In the genomic region with DNA sequence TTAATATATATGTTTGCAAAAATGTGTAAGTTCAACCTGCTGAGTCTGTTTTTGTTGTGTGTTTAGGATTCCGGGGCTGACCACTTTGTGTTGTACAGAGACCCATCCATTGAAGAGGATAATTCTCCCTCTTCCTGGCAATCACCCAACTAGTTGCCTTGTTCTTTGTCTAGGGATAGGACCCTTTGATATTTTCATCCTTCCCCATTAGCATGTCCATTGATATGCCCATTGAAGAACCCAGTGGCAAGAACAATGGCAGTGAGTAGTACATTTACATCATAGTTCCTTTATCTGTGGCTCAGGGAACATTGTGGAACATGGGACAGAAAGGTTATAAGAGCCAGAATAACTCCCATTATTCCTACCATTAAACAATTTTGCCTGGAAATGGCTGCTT, we compare ENCODE assay signal across 26 mouse cellular contexts.
DNase-seq lines count a peak whose midpoint lies in the region; ATAC-seq and TF ChIP-seq lines count a peak whose summit lies in the region.
"Had no signal": no experiment of that assay in that cellular context is flagged by ENCODE, and none has a peak within 500 bp of the region (broad histone marks: within the 10 kb centered on the region; RNA-seq: fewer than 3 reads in every experiment).

No protein-coding gene starts in this region.

- H3K36me3 ChIP-seq in forebrain, embryonic 14.5 days (ENCODE audit: control insufficient read depth, insufficient read depth, low read length): no peaks in the 10 kb centered on the region
- no peaks in the 10 kb centered on the region for H3K36me3 ChIP-seq in forebrain, embryonic 11.5 days (ENCODE audit: control insufficient read depth, insufficient read depth, low read length)
- H3K36me3 ChIP-seq in liver, postnatal 0 days (replicated peaks; ENCODE audit: insufficient read depth, low read length): no peaks in the 10 kb centered on the region
- H3K36me3 ChIP-seq: embryonic facial prominence, embryonic 10.5 days; embryonic facial prominence, embryonic 13.5 days had no signal

- no peak for ATAC-seq in forebrain, embryonic 14.5 days
- no peak for ATAC-seq in forebrain, embryonic 11.5 days (replicated peaks; ENCODE audit: low FRiP score)
- ATAC-seq in cerebellum, adult (ENCODE audit: insufficient number of reproducible peaks, low FRiP score, low TSS enrichment): no peak
- no peak for ATAC-seq in liver, postnatal 0 days
- ATAC-seq: activated CD4-positive, CD25-positive, alpha-beta regulatory T cell, adult 4 months; forebrain, embryonic 13.5 days; forebrain, postnatal 0 days; hindbrain, postnatal 0 days; inflammation-experienced regulatory T-cells, adult 6 months; intestine, postnatal 0 days had no signal

- no peak overlapping the region for H3K4me3 ChIP-seq in forebrain, embryonic 14.5 days (ENCODE audit: low read depth, low read length)
- H3K4me3 ChIP-seq in forebrain, embryonic 11.5 days (ENCODE audit: low read depth, low read length): no peak overlapping the region
- no peak overlapping the region for H3K4me3 ChIP-seq in liver, postnatal 0 days (ENCODE audit: low read depth, low read length)
- H3K4me3 ChIP-seq: embryonic facial prominence, embryonic 10.5 days; embryonic facial prominence, embryonic 13.5 days; erythroblast, embryonic 14.5 days; forebrain, embryonic 13.5 days; gastrocnemius, adult 2 months had no signal

- H3K9me3 ChIP-seq in forebrain, embryonic 14.5 days (replicated peaks; ENCODE audit: control insufficient read depth, low read length): no peaks in the 10 kb centered on the region
- no peaks in the 10 kb centered on the region for H3K9me3 ChIP-seq in forebrain, embryonic 11.5 days (ENCODE audit: control insufficient read depth, low read length)
- H3K9me3 ChIP-seq in liver, postnatal 0 days (ENCODE audit: low read length): no peaks in the 10 kb centered on the region
- H3K9me3 ChIP-seq: embryonic facial prominence, embryonic 10.5 days; embryonic facial prominence, embryonic 13.5 days; forebrain, embryonic 13.5 days had no signal

- TF ChIP-seq EP300 in liver, postnatal 0 days (IDR thresholded peaks at IDR 0.05; ENCODE audit: low read depth): no peak

- no peaks in the 10 kb centered on the region for H3K4me1 ChIP-seq in forebrain, embryonic 14.5 days (ENCODE audit: control insufficient read depth, insufficient read depth, low read length)
- H3K4me1 ChIP-seq in forebrain, embryonic 11.5 days (replicated peaks; ENCODE audit: control insufficient read depth, insufficient read depth, low read length): no peaks in the 10 kb centered on the region
- no peaks in the 10 kb centered on the region for H3K4me1 ChIP-seq in liver, postnatal 0 days (ENCODE audit: insufficient read depth)
- H3K4me1 ChIP-seq: embryonic facial prominence, embryonic 10.5 days; embryonic facial prominence, embryonic 13.5 days; forebrain, embryonic 13.5 days had no signal

- DNase-seq in forebrain, embryonic 14.5 days (ENCODE audit: low spot score): peak; percentile 17
- no peak for DNase-seq in forebrain, embryonic 11.5 days (ENCODE audit: low spot score)
- DNase-seq in ES-CJ7 (ENCODE audit: low read depth, low spot score): peak; percentile 88
- peak; percentile 31 for DNase-seq in WW6 (ENCODE audit: low read depth, low spot score)
- DNase-seq in liver, postnatal 0 days: no peak
- DNase-seq: adrenal gland, adult 8-10 months; adrenal gland, postnatal 25 days; cerebellum, adult 11 months; cerebellum, adult 2 months; cerebellum, adult 9-11 months; cerebellum, postnatal 25 days; forebrain, postnatal 0 days; gastrocnemius, adult 2 months; gastrocnemius, postnatal 14 days; kidney, adult 2 months had no signal

- no peak overlapping the region for H3K27ac ChIP-seq in forebrain, embryonic 14.5 days (ENCODE audit: low read depth, low read length)
- no peak overlapping the region for H3K27ac ChIP-seq in forebrain, embryonic 11.5 days (ENCODE audit: low read depth, low read length)
- H3K27ac ChIP-seq in liver, postnatal 0 days (ENCODE audit: low read depth): no peak overlapping the region
- H3K27ac ChIP-seq: embryonic facial prominence, embryonic 10.5 days; embryonic facial prominence, embryonic 13.5 days; forebrain, embryonic 13.5 days; gastrocnemius, adult 2 months; hindbrain, embryonic 14.5 days; hindbrain, postnatal 0 days had no signal

- 14% methylated on average over 1 of the region's 1 CpGs for WGBS in forebrain, embryonic 14.5 days
- WGBS in forebrain, embryonic 11.5 days: 79% methylated on average over 1 of the region's 1 CpGs
- WGBS in liver, postnatal 0 days (ENCODE audit: insufficient replicate concordance): 80% methylated on average over 1 of the region's 1 CpGs

- no peak overlapping the region for H3K9ac ChIP-seq in forebrain, embryonic 14.5 days (ENCODE audit: low read length)
- no peak overlapping the region for H3K9ac ChIP-seq in forebrain, embryonic 11.5 days (ENCODE audit: low read length)
- H3K9ac ChIP-seq in liver, postnatal 0 days (replicated peaks): no peak overlapping the region
- H3K9ac ChIP-seq: embryonic facial prominence, embryonic 13.5 days; forebrain, embryonic 13.5 days; forebrain, postnatal 0 days; hindbrain, embryonic 14.5 days had no signal

- TF ChIP-seq CTCF in liver, postnatal 0 days (IDR thresholded peaks at IDR 0.05; ENCODE audit: low read depth): no peak

- H3K4me2 ChIP-seq in forebrain, embryonic 14.5 days (ENCODE audit: low read length): no peak overlapping the region
- H3K4me2 ChIP-seq in forebrain, embryonic 11.5 days (ENCODE audit: low read depth, low read length, severe bottlenecking): no peak overlapping the region
- no peak overlapping the region for H3K4me2 ChIP-seq in liver, postnatal 0 days (ENCODE audit: low read depth, low read length)
- H3K4me2 ChIP-seq: embryonic facial prominence, embryonic 13.5 days; forebrain, embryonic 13.5 days; heart, embryonic 11.5 days; hindbrain, embryonic 14.5 days had no signal

- 0 out of 2 replicates have a peak, but pooled peaks cover 2% of the 10 kb centered on the region for H3K27me3 ChIP-seq in forebrain, embryonic 14.5 days (replicated peaks; ENCODE audit: control insufficient read depth, insufficient read depth, low read length)
- no peaks in the 10 kb centered on the region for H3K27me3 ChIP-seq in forebrain, embryonic 11.5 days (ENCODE audit: control insufficient read depth, insufficient read depth, low read length)
- H3K27me3 ChIP-seq in liver, postnatal 0 days (ENCODE audit: insufficient read depth, low read length): no peaks in the 10 kb centered on the region
- H3K27me3 ChIP-seq: embryonic facial prominence, embryonic 13.5 days had no signal

Comparison
In these comparisons a context has a peak if more than half of its experiments do, and no peak if none do; other contexts are left out.
1. DNase-seq: peak in forebrain, embryonic 14.5 days (single experiment), ES-CJ7 (single experiment) and WW6 (single experiment); none in forebrain, embryonic 11.5 days (single experiment) and liver, postnatal 0 days (single experiment).